Mouse (Mus musculus) embryonic facial prominence, embryonic 14.5 days (tissue): Measurements from ENCODE around the gene Ranbp17. TPM values are rescaled to one million over a fixed set of nuclear protein-coding genes. Genes with fewer than 3 reads are reported as not detected.

Experiments used
- ATAC-seq: fragments of 200-750 bp; cut with Nextera tagmentation; 2 replicates; pipeline ENCODE4 v1.8.0; 2017; ENCODE audit warnings: low read depth, moderate number of reproducible peaks, moderate TSS enrichment
- DNase-seq: peaks from one replicate; pipeline ENCODE4 v3.0.0-alpha.2; 2015; ENCODE audit warnings: low spot score
- H3K27ac ChIP-seq: fragments of 300-500 bp; sonication (generic); replicated peaks from 2 replicates; pipeline ENCODE4 v1.5.1; 2014; ENCODE audit warnings: low read depth, mild to moderate bottlenecking, low read length, moderate library complexity
- H3K27me3 ChIP-seq: fragments of 300-500 bp; sonication (generic); replicated peaks from 2 replicates; pipeline ENCODE4 v1.6.1; 2014; ENCODE audit warnings: low read length; ENCODE audit not compliant: control insufficient read depth, insufficient read depth
- H3K36me3 ChIP-seq: fragments of 300-500 bp; sonication (generic); 2 replicates; pipeline ENCODE4 v1.6.1; 2014; ENCODE audit warnings: low read length, mixed read lengths; ENCODE audit not compliant: control insufficient read depth, insufficient read depth
- H3K4me1 ChIP-seq: fragments of 300-500 bp; sonication (generic); 2 replicates; pipeline ENCODE4 v1.6.1; 2014; ENCODE audit warnings: antibody characterized with exemption, low read length; ENCODE audit not compliant: control insufficient read depth, insufficient read depth
- H3K4me2 ChIP-seq: fragments of 300-500 bp; sonication (generic); 2 replicates; pipeline ENCODE4 v1.6.1; 2014; ENCODE audit warnings: low read depth, mild to moderate bottlenecking, low read length, moderate library complexity, mixed read lengths
- H3K4me3 ChIP-seq: fragments of 300-500 bp; sonication (generic); 2 replicates; pipeline ENCODE4 v1.5.1; 2014; ENCODE audit warnings: low read depth, mild to moderate bottlenecking, low read length
- H3K9ac ChIP-seq: fragments of 300-500 bp; sonication (generic); 2 replicates; pipeline ENCODE4 v1.6.1; 2014; ENCODE audit warnings: low read depth, mild to moderate bottlenecking, low read length, moderate library complexity, mixed read lengths
- H3K9me3 ChIP-seq: fragments of 300-500 bp; sonication (generic); 2 replicates; pipeline ENCODE4 v1.6.1; 2016; ENCODE audit warnings: low read length; ENCODE audit not compliant: control insufficient read depth
- WGBS: fragments of 180-500 bp; shearing (Covaris S2); extraction: QIAGEN DNeasy Blood & Tissue Kit; methylation state at CpG from one replicate; pipeline ENCODE4 v1.1.7; 2014; 5-methylcytosine and 5-hydroxymethylcytosine counted together
- polyA plus RNA-seq: library from polyadenylated mRNA; unstranded; fragments of >200 nt; fragmentation: Nextera tagmentation; extraction: Ambion mirVana; gene quantifications from 2 replicates; pipeline ENCODE4 v1.2.1, GENCODE M21; 2014

The Ranbp17 gene
- polyA plus RNA-seq, 1 experiment from 2014 or later = 5.7 TPM

DNA sequence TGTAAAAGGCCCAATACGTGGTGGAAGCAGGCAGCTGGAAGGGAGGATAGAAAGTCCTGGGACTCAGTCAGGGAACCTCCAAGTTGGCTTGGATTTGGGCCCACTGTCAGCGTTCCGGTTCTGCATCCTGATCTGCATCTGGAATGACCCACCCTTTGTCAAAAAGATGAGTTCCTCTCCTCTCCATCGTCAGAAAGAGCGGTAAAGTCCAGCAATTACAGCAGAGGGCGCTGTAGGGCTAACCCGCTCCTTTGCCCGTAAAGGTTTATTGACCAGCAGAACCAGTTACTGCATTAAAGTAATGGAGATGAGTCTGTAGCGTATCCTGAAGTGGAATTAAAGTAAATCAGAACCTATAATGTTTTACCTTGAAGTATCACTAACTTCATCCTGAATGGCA is 343.1 kb downstream of the Ranbp17 start:
- H3K27me3 ChIP-seq = peaks cover 2% of the 10 kb centered on the region; the same call in 1 of the 2 replicates
- H3K27ac ChIP-seq = no peak overlapping the region
- no peaks in the 10 kb centered on the region for H3K4me1 ChIP-seq
- 14% methylated on average over 9 of the region's 9 CpGs for WGBS
- H3K4me3 ChIP-seq = no peak overlapping the region
- H3K9ac ChIP-seq = no peak overlapping the region
- DNase-seq (no peak), ATAC-seq (no peak)
- no peaks in the 10 kb centered on the region for H3K9me3 ChIP-seq
- H3K4me2 ChIP-seq = no peak overlapping the region
- no peaks in the 10 kb centered on the region for H3K36me3 ChIP-seq

DNA sequence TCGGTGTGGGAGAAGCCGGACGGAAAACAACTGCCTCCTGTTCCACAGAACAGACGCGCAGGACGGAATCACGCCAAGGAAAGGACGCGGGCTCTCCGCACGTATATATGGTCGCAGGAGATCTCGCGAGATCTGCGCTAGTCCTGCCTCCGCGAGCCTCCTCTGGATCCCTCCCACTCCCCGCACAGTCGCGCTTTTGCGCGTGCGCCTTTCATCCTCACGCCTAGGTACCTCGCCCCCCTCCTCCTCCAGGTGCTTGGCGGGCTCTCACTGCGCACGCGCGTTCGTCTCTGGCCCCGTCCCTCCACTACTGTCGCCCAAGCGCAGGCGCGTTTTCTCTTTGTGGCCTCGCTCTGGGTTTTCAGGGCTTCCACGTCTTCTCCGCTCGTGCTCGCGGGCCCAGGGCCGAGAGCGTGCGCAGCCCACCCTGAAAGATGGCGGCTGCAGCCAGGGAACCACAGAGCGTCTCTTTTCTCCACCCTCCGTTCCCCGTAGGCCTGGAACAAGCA is 350.5 kb downstream of the Ranbp17 start, which contains the start of gene Npm1:
TSS of gene Npm1 (minus strand) at position 209 of the 509 bp plus-strand sequence.
- Histone ChIP-seq H3K4me1 (peaks cover 17% of the 10 kb centered on the region; the same call in 1 of the 2 replicates), H3K4me2 (peak within 1 kb of the TSS; percentile 94), H3K27ac (peak within 1 kb of the TSS; percentile 97), H3K27me3 (no peaks in the 10 kb centered on the region), H3K36me3 (peaks cover 36% of the 10 kb centered on the region), H3K4me3 (peak within 1 kb of the TSS; percentile 96), H3K9ac (peak within 1 kb of the TSS; percentile 97), H3K9me3 (no peaks in the 10 kb centered on the region)
- DNase-seq (peak; percentile 100), ATAC-seq (peak; percentile 96)
- WGBS = 5% methylated on average over 42 of the region's 49 CpGs

DNA sequence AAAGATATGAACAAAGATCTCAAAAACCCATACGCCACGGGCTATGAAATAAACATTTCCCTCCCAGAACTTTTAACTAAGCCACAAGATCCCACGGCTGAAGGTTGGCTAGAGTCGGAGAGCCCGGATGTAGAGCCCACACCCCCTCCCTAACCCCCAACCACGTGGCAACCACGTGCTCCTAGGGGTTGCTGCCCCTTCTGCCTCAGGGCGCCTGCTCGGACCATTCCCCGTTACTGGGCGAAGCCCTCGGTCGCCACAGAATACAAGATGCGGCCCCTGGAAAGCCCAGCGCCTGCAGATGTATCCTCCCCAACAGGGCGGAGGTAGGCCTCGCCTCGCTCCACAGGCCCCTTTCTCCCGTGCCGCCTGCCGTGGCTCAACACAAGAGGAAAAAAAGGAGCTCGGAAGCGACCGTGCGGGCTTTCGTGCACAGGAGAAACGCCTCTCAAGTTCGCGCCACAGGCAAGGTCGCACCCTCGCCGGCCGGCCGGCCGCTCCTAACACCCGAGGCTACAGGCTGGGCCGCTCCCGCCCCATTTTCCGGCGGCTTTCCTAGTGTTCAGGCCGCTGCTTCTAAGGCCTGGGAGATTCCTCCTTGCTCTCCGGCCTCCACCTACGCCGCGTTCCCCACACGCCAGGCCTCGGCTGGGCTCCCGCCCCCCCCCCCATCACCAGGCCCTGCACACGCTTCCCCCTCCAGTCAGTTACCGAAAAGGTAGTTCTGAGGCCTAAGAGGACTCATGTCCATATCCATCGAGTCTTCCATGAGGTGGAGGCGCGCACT is 351.1 kb downstream of the Ranbp17 start:
- peak; percentile 77 for DNase-seq
- H3K4me2 ChIP-seq = peak overlapping the region; percentile 94
- H3K4me1 ChIP-seq = peaks cover 17% of the 10 kb centered on the region; the same call in 1 of the 2 replicates
- H3K27ac ChIP-seq = peak overlapping the region; percentile 77
- no peaks in the 10 kb centered on the region for H3K9me3 ChIP-seq
- WGBS = 4% methylated on average over 35 of the region's 53 CpGs
- H3K9ac ChIP-seq = peak overlapping the region; percentile 97
- H3K4me3 ChIP-seq = peak overlapping the region; percentile 96
- peaks cover 43% of the 10 kb centered on the region for H3K36me3 ChIP-seq
- ATAC-seq = peak; percentile 56
- no peaks in the 10 kb centered on the region for H3K27me3 ChIP-seq

Other genes starting within 250 kb of the Ranbp17 start
- gene Gm12117, start 237.0 kb downstream of the Ranbp17 start, polyA plus RNA-seq = not detected in 2 replicates
- 1.0 and 4.1 TPM in 2 replicates for gene Gabrp, start 65.2 kb upstream of the Ranbp17 start, polyA plus RNA-seq
- gene D130052B06Rik, start 85.6 kb upstream of the Ranbp17 start, polyA plus RNA-seq = not detected in 2 replicates